Mouse (Mus musculus) left cerebral cortex, adult 9 months (tissue): ENCODE data around the gene Pak1ip1.

Source experiments
- DNase-seq, 2 experiments: peaks; one replicate each; pipeline ENCODE4 v3.0.0; 2022; ENCODE audit warnings: low spot score in 2 of 2

Pak1ip1 gene

DNA sequence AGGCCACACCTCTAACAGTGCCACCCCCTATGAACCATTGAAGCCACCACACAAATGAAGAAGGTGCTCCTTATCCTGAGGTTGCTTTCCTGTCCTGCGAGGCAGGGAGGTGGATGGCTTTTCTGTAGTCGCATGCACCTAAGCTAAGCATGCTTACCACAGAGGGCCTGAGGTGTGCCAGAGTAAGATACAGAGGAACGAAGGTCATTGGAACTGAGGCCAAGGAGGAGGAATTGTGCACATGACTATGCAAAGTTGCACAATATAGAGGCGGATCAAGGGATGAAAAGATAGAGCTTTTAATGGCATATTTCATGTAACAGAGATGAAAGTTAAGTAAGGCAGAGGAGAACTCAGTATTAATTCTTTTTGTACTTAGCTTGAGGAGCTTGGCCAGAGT is 5.4 kb downstream of the Pak1ip1 start:
- DNase-seq: no peak

DNA sequence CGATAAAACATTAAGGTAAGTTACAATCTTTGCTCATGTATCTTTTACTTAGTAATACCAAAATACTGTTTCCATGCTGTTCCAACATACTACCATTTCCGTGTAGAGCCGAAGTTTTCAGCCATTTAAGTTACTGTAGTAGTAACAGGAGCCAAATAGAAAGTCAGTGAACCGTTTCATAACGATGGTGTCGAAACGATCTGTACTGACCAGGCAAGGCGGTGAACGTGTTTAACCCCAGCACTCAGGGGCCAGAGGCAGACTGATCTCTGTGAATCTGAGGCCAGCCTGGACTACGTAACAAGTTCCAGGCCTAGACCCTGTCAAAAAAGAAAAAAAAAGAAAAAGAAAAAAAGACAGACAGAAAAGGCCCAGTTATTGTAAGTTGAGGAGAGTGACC is 7.4 kb downstream of the Pak1ip1 start:
- DNase-seq: no peak

DNA sequence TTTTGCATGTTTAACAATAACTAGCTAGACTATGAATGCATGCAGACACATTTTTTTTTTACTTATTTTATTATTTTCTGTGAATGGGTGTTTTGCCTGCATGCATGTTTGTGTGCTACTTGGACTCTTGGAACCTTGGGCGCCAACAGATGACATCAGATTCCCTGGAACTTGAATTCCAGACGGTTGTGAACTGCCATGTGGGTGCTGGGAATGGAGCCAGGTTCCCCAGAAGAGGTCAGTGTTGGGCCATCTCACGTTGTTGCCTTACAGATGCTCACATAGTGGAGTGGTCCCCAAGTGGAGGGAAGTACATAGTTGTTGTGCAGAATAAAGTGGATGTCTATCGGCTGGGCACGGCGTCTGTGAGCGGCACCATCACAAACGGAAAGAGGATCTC is 8.1 kb downstream of the Pak1ip1 start:
- no peak for DNase-seq

DNA sequence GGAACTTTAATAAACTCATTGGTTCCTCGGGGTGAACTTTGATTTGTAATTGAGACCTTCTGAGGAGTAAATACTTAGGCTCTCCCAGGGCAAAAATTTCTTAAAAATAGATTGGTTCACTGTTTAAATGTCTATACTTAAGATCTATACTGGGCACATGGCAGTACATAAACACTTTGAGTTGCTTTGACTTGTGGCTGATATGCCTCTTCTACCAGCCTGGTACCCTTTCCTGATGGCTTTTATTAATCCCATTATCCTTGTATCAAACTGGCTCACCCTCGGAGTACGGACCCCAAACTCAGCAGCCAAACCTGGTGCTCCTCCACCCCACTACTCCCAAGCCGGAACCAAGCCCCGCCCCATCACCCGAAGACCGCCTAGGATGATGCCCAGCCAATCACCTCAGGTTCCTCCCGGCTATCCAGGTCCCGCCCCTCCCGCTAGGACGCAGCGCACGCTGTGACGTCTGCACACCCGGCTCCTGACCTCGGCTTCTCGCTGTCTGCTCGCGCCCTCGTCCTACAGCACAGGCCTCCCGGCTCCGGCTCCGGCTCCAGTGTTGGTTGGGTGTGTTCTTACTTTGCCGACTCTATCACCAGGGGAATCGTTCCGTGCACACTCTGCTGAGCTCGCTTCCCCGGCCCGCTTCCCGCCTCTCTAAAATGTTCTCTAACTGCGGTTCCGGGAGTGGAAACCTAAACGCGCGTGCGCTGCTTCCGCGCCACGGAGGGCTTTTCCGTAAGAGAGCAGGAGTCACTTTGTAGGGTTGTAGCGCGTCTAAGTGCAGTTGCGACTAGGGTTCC is 15.2 kb downstream of the Pak1ip1 start, which contains the start of gene Tmem14c:
TSS of gene Tmem14c (plus strand) at position 464 of the 806 bp plus-strand sequence.
- peak; percentile 81 to 90 for DNase-seq

DNA sequence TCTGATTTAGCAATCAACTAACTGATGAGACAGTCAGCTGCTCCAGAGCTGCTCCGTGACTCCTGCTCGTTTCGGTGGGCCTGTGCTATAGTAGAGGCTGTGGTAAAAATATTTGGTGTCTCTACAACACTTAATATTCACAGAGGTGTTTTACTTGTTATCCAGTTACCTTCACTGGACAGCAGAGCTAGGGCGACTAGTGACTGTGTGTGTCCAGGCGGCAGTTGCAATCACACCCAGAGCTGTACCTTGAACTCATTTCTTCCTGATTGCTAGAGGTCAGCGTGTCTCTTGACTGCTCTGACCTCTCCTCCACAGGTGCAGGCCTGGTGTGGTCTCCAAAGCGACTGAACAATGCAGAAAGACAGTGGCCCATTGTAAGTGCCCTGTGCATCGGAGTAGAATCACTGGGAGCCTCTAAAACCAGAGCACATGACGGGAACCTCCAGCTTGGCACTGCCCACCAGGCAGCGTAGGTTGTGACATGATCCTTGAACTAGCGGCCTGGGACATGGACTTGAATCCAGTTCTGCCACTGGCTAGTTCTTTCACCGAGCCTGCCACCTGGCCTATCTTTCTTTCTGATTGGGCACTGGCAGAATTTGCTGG is 16.1 kb downstream of the Pak1ip1 start:
- no peak for DNase-seq

DNA sequence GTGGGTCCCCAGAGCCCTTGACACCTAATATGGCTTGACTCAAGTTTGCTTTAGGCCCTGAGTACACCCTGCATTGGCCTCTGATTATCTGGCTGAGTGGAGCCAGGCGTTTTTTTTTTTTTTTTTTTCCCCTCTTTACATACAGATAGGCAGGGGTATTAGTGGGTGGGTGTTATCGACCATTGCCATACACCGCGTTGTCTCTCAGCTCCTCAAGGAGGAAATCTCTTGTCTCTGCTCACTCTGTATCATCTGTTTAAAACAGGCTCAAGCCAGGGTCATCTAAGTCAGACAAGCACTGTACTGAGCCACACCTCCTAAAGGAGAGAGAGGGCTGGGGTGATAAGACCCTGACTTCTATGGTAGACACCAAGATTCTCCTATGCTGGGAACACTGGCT is 17.0 kb downstream of the Pak1ip1 start:
- no peak for DNase-seq

DNA sequence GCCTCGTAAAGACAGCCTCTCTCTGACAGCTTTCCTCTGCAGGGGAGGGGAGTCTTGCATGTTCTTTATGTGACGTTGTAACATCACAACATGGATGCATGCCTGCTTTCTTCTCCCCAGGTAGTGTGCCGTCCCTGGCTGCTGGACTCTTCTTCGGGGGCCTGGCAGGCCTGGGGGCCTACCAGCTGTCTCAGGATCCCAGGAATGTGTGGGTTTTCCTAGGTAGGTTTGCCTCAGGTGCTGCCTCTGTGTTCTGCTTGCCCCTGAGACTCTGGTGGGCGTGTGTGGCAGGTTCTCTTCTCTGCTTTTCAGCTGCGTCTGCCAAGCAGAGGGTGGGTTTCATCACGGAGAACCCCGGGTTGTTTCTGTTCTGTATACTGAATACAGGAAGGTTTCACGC is 17.4 kb downstream of the Pak1ip1 start:
- no peak for DNase-seq

DNA sequence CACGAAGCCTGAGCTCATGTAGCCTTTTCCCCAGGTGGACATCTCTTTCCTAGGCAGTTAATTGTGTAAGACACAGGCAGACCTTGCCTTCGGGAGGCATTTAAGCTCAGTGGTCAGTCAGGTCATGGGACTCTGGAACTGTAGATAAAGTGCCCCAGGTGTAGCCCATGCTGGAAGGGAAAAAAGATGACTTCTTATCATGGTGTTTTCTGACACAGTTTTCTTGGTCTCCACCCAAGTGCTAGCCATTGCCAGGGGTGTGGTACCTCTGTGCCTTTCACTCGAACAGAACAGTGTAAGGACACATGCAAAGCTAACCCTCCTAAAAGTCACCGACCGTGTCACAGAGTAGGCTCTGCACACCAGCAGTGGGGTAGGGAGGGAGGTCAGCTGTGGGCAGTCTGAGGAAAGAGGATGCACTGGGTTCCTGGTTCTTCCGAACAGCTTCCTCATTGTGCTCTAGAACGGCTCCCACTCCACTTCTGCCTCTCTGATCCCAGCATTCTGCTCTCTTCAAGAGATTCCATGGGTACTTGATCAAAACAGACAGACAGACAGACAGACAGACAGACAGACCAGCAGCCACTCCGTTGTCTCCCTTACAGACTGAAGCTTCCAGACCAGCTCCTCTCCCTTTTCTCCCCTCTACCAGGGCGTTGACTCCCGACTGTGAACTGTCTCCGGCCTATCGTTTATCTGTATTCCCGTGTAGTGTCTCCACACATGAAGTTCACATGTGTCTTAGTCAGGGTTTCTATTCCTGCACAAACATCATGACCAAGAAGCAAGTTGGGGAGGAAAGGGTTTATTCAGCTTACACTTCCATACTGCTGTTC is 18.2 kb downstream of the Pak1ip1 start:
- no peak for DNase-seq

DNA sequence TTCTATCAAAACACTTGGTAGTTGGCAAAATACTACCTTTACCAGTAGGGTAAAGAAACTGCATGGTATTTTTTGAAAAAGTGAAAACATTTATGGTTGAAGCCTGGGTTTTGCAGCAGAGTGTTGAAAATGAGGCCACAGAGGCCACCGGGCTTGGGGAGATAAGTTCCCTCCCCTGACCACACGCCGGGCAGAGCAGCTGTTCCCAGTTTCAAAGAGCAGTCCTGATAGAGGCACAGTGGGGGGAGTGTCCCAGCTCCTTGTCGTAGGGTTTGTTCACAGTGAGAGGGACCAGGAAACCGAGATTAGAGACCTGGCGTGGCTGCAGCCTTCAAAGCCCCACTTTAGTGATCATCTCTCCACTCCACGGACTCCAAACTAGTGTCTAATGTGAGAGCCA is 19.7 kb downstream of the Pak1ip1 start:
- no peak for DNase-seq

DNA sequence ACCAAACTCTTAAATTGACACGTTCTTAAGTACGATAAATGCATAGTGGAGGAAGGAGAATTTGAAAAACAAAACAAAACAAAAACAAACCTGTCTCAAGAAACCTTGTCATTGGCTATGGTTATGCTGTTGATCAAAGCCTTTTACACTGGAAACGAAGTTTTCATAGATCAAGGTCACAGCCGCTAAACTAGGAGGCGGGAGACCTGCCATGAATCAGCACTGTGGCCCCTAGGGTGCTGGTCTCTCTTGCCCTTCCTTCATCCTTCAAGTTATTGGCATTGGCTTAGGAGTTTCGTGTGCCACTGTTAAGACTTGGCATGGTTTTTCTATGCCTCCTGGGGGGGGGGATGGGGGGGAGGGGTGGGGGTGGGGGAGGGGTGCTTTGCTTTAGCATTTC is 20.8 kb downstream of the Pak1ip1 start:
- DNase-seq: no peak

DNA sequence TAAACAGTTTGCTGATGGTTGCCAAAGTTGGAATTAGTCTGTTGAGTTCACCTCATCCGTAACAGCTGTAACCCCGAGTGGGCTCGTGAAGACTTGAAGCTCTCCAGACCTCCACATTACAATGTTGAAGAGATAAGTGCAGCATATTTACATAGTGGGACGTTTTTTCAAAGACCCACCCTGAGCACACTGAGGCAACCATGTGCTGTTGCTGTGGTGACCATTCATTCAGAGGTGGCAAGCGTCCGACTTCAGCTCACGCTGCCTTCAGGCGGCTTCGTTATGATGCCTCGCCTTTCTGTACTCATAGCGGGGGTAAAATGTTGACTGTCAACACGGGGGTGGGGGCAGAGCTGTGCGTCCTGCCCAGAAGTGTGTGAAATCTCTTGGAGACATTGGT is 21.3 kb downstream of the Pak1ip1 start:
- no peak for DNase-seq

DNA sequence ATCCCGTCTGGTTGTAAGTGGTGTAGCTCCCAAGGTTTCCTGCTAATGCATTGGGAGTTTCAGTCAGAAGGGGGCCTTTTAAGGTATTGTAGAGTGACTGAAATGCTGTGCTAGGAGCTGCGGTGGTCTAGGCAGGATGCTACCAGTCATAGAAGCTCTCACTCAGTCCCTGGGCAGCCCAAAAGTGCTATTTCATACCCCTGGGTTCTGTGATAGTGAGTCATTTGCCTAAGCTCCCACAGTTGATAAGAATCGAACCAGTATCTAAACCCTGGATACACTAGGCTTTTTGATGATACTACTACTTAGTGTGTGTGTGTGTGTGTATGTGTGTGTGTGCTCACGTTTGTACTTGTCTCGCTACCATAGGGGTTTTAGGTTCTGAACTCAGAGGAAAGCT is 29.3 kb downstream of the Pak1ip1 start:
- DNase-seq: no peak

DNA sequence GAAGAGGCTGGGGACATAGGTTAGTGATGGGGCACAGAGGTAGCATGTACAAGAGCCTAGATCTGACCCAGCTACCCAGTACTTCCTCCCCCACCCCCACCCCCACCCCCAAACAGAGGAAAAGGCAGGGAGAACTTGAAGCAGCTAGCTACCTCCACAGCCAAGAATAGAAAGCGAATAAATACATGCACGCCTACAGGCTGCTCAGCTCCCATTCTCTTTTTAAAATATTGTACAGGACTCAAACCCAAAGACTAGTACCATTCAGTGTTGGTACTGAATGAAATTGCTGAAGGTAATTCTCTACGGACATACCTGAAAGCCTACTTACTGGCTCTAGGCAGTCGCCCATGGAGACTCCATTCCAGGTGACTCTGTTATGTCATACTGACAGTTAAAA is 41.7 kb downstream of the Pak1ip1 start:
- no peak for DNase-seq

DNA sequence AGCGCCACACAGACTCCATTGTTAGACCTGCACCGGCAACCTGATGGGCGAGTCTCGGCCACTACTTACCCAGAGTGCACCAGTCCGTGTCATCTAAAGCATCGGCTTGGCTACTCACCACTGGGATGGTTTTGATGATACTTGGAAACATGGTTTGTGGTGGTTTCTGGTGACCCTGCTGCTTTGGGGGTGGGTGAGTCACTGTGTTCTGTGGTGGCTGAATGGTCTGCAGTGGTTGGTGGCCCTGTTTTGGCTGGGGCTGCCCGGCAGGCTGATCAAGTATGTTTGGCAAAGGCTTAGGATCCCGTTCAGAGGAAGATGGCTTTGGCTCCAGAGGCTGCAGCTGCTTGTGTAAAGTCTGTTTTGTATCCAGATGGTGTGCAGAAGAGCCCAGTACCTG is 45.1 kb downstream of the Pak1ip1 start:
- DNase-seq: no peak

DNA sequence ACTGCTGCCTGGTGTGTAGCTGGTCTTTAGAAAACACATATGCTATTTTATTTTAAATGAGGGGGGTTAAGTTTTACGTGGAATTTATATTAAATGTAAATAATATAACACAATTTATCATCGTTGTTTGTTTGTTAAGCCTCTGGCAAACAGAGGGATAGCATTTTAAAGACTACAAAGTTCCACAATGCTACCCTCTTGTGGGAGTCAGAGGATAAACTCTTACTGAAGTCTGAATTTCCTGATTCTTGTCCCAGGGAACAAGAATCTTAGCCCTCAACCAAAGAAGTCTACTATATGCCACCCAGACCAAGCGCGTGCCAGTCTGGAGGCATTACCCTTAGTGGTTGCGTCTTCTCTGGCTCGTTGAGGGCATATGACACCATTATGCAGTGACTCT is 46.5 kb downstream of the Pak1ip1 start:
- no peak for DNase-seq

DNA sequence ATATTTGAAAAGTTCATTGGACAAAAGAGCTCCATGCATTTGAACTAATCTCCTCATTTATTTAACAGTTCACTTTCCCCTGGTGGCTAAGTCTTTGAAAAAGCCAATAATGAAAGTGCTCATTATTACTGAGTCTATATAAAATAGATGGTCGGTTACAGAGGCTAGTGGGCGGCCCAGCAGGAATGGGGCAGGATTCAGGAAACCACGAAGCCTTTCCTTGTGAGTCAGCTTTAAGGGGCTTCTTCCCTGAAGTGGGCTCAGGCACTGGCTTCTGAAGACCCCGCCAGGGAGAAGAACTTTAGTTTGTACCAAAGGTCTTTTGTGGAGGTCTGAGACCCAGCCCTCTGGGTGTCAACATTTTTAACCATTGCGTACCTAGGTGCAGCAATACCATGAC is 51.1 kb downstream of the Pak1ip1 start:
- DNase-seq: no peak
